Mouse (Mus musculus) liver, embryonic 14.5 days (tissue): ENCODE measurements around the gene Iqcc. TPM values are rescaled to one million over a fixed set of nuclear protein-coding genes. Genes with fewer than 3 reads are reported as not detected.

Source experiments
- ATAC-seq: fragments of 200-750 bp; cut with Nextera tagmentation; 2 replicates; pipeline ENCODE4 v1.8.0; 2017; ENCODE audit warnings: moderate number of reproducible peaks, mild to moderate bottlenecking, moderate library complexity; ENCODE audit not compliant: insufficient read depth
- DNase-seq, 3 experiments: peaks; one replicate each; pipeline ENCODE4 v3.0.0-alpha.2; 2012 to 2013; ENCODE audit warnings: low read depth in 3 of 3, low spot score in 3 of 3
- H3K27ac ChIP-seq: fragments of 300-500 bp; sonication (generic); 2 replicates; pipeline ENCODE4 v1.5.1; 2014; ENCODE audit warnings: moderate library complexity, mild to moderate bottlenecking, control low read depth, inconsistent platforms
- H3K27me3 ChIP-seq: fragments of 300-500 bp; sonication (generic); 2 replicates; pipeline ENCODE4 v1.6.1; 2014; ENCODE audit warnings: mild to moderate bottlenecking, low read length, moderate library complexity; ENCODE audit not compliant: control insufficient read depth, insufficient read depth
- H3K36me3 ChIP-seq: fragments of 300-500 bp; sonication (generic); replicated peaks from 2 replicates; pipeline ENCODE4 v1.6.1; 2014; ENCODE audit warnings: low read depth; ENCODE audit not compliant: control insufficient read depth, insufficient read depth
- H3K4me1 ChIP-seq, 2 experiments: fragments of 200-500 bp in 1 of 2; fragments of 300-500 bp in 1 of 2; sonication (generic) in 1 of 2; replicated peaks; 2 replicates each; pipeline ENCODE4 v1.6.1; 2012 to 2014; ENCODE audit warnings: antibody characterized with exemption in 1 of 2, inconsistent platforms in 1 of 2, low read length in 1 of 2; ENCODE audit not compliant: control insufficient read depth in 2 of 2, insufficient read depth in 2 of 2
- H3K4me2 ChIP-seq: fragments of 300-500 bp; sonication (generic); 2 replicates; pipeline ENCODE4 v1.6.1; 2014; ENCODE audit warnings: low read depth, mild to moderate bottlenecking, control low read depth, moderate library complexity
- H3K4me3 ChIP-seq, 2 experiments: fragments of 200-500 bp in 1 of 2; fragments of 300-500 bp in 1 of 2; sonication (generic) in 1 of 2; 2 replicates each; pipeline ENCODE4 v1.5.1; 2012 to 2014; ENCODE audit warnings: low read depth in 2 of 2, low read length in 2 of 2, mild to moderate bottlenecking in 2 of 2, control low read depth in 1 of 2, inconsistent platforms in 1 of 2, moderate library complexity in 1 of 2; ENCODE audit not compliant: insufficient read depth in 1 of 2
- H3K9ac ChIP-seq: fragments of 300-500 bp; sonication (generic); replicated peaks from 2 replicates; pipeline ENCODE4 v1.6.1; 2014; ENCODE audit warnings: mild to moderate bottlenecking, control low read depth, moderate library complexity
- H3K9me3 ChIP-seq: fragments of 300-500 bp; sonication (generic); 2 replicates; pipeline ENCODE4 v1.6.1; 2016; ENCODE audit warnings: low read length, mixed read lengths; ENCODE audit not compliant: control insufficient read depth
- CTCF ChIP-seq: IDR thresholded peaks from 2 replicates; pipeline ENCODE4 v1.5.1; 2016; ENCODE audit warnings: antibody characterized with exemption, low read depth, control low read depth
- EP300 ChIP-seq: IDR thresholded peaks from 2 replicates; pipeline ENCODE4 v1.6.1; 2016; ENCODE audit warnings: antibody characterized with exemption, low read depth
- WGBS: fragments of 180-500 bp; shearing (Covaris S2); extraction: QIAGEN DNeasy Blood & Tissue Kit; methylation state at CpG from one replicate; pipeline ENCODE4 v1.1.7; 2014; ENCODE audit not compliant: insufficient replicate concordance; 5-methylcytosine and 5-hydroxymethylcytosine counted together
- polyA plus RNA-seq, 2 experiments: library from polyadenylated mRNA; depleted of rRNA in 1 of 2; stranded (reverse) in 1 of 2; unstranded in 1 of 2; fragments of >200 nt; fragmentation: Nextera tagmentation in 1 of 2; extraction: Ambion mirVana in 1 of 2; gene quantifications; 2 replicates each; pipeline versions ENCODE4 v1.2.1 to v1.2.3; 2012 to 2014

The Iqcc gene
- polyA plus RNA-seq (2012; rRNA removed) (6.2 and 8.8 TPM in 2 replicates), polyA plus RNA-seq (2014; fragmentation: Nextera tagmentation; extraction: Ambion mirVana) (7.0 and 9.2 TPM in 2 replicates)

- H3K4me1 ChIP-seq = peaks cover 12 to 16% of the 10 kb centered on the region in 2 experiments
- DNase-seq (peak; percentile 76 to 81 (median 77)), ATAC-seq (peak; percentile 87)
- H3K4me3 ChIP-seq = peak within 1 kb of the TSS; percentile 80 to 87
- no peaks in the 10 kb centered on the region; the same call in 1 of the 2 replicates for H3K36me3 ChIP-seq
- H3K4me2 ChIP-seq = peak within 1 kb of the TSS; percentile 91
- 4% methylated on average over 43 of the region's 44 CpGs for WGBS
- H3K27me3 ChIP-seq = no peaks in the 10 kb centered on the region
- H3K9me3 ChIP-seq = no peaks in the 10 kb centered on the region
- peak within 1 kb of the TSS; percentile 86 for H3K9ac ChIP-seq
- peak within 1 kb of the TSS; percentile 46 for H3K27ac ChIP-seq
- TF ChIP-seq CTCF (peak; percentile 58; the same call in 1 of the 2 replicates), EP300 (no peak)
These were observed at the start of gene Iqcc for GRCm38 (mm10) chr4:129618786-129619691. TSS of gene Iqcc (minus strand) at chr4:129619099.

GRCm38 (mm10) chr4:129662255-129662813, 43.4 kb upstream of the Iqcc start:
- ATAC-seq (no peak), DNase-seq (no peak)
- no peak overlapping the region for H3K27ac ChIP-seq
- no peak overlapping the region for H3K9ac ChIP-seq
- TF ChIP-seq CTCF (no peak), EP300 (no peak)
- H3K9me3 ChIP-seq = no peaks in the 10 kb centered on the region
- WGBS = 72% methylated on average over 3 of the region's 3 CpGs
- no peaks in the 10 kb centered on the region for H3K27me3 ChIP-seq
- no peaks in the 10 kb centered on the region for H3K4me1 ChIP-seq
- H3K4me3 ChIP-seq = no peak overlapping the region
- H3K36me3 ChIP-seq = peaks cover 19% of the 10 kb centered on the region
- no peak overlapping the region for H3K4me2 ChIP-seq

GRCm38 (mm10) chr4:129661584-129661983, 42.7 kb upstream of the Iqcc start:
- H3K27me3 ChIP-seq = no peaks in the 10 kb centered on the region
- H3K36me3 ChIP-seq = peaks cover 24% of the 10 kb centered on the region
- H3K27ac ChIP-seq = no peak overlapping the region
- ATAC-seq (no peak), DNase-seq (no peak)
- no peaks in the 10 kb centered on the region for H3K4me1 ChIP-seq
- H3K9me3 ChIP-seq = no peaks in the 10 kb centered on the region
- 85% methylated on average over 3 of the region's 3 CpGs for WGBS
- TF ChIP-seq CTCF = no peak
- no peak for TF ChIP-seq EP300
- no peak overlapping the region for H3K9ac ChIP-seq
- no peak overlapping the region for H3K4me3 ChIP-seq
- H3K4me2 ChIP-seq = no peak overlapping the region

- H3K4me3 ChIP-seq = no peak overlapping the region
- H3K9ac ChIP-seq = no peak overlapping the region
- ATAC-seq = no peak
- H3K27ac ChIP-seq = no peak overlapping the region
- H3K4me1 ChIP-seq = no peaks in the 10 kb centered on the region
- H3K36me3 ChIP-seq = peaks cover 56% of the 10 kb centered on the region
- TF ChIP-seq CTCF = no peak
- TF ChIP-seq EP300 = no peak
- H3K9me3 ChIP-seq = no peaks in the 10 kb centered on the region
- H3K27me3 ChIP-seq = no peaks in the 10 kb centered on the region
- 76% methylated on average over 14 of the region's 14 CpGs for WGBS
- no peak for DNase-seq
- no peak overlapping the region for H3K4me2 ChIP-seq
These were observed 35.9 kb upstream of the Iqcc start for GRCm38 (mm10) chr4:129654770-129655169.

DNA sequence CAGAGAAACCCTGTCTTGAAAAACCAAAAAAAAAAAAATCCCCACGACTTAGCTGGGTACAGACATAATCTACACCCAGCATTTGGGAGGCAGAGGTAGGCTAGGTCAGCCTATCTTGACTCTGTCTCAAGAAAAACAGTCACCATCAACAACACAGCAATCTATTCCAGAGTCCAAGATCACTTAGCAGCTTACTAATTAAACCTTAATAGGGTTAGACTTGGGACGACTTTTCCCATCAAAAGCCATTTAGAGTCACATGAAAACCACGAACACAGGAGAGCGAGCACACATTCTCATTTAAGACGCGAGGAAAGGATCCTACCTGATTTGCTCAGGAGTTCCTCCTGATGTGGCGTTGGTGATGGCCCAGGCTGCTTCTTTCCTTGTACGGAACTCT, 31.5 kb upstream of the Iqcc start:
- DNase-seq (no peak), ATAC-seq (no peak)
- WGBS = 87% methylated on average over 8 of the region's 8 CpGs
- H3K27ac ChIP-seq = no peak overlapping the region
- TF ChIP-seq EP300 (no peak), CTCF (no peak)
- no peaks in the 10 kb centered on the region for H3K27me3 ChIP-seq
- no peaks in the 10 kb centered on the region for H3K4me1 ChIP-seq
- no peak overlapping the region for H3K4me3 ChIP-seq
- no peak overlapping the region for H3K9ac ChIP-seq
- H3K4me2 ChIP-seq = no peak overlapping the region
- H3K36me3 ChIP-seq = peaks cover 53% of the 10 kb centered on the region
- H3K9me3 ChIP-seq = no peaks in the 10 kb centered on the region
